Mouse (Mus musculus) heart, embryonic 10.5 days (tissue): ENCODE data around the gene 9530077C05Rik. TPM values are rescaled to one million over a fixed set of nuclear protein-coding genes. Genes with fewer than 3 reads are reported as not detected.

Experiments
- DNase-seq: peaks from one replicate; pipeline ENCODE4 v3.0.0-alpha.2; 2017; ENCODE audit warnings: low spot score
- H3K27ac ChIP-seq: fragments of 300-500 bp; sonication (generic); 2 replicates; pipeline ENCODE4 v1.5.1; 2016; ENCODE audit warnings: mild to moderate bottlenecking
- H3K27me3 ChIP-seq: fragments of 300-500 bp; sonication (generic); 2 replicates; pipeline ENCODE4 v1.6.1; 2016; ENCODE audit warnings: mild to moderate bottlenecking; ENCODE audit not compliant: poor library complexity, insufficient read depth, severe bottlenecking
- H3K36me3 ChIP-seq: fragments of 300-500 bp; sonication (generic); 2 replicates; pipeline ENCODE4 v1.6.1; 2016; ENCODE audit warnings: mild to moderate bottlenecking, moderate library complexity
- H3K4me1 ChIP-seq: fragments of 300-500 bp; sonication (generic); 2 replicates; pipeline ENCODE4 v1.6.1; 2016; ENCODE audit warnings: mild to moderate bottlenecking
- H3K4me3 ChIP-seq: fragments of 300-500 bp; sonication (generic); 2 replicates; pipeline ENCODE4 v1.5.1; 2016; ENCODE audit warnings: mild to moderate bottlenecking, moderate library complexity
- H3K9me3 ChIP-seq: fragments of 300-500 bp; sonication (generic); 2 replicates; pipeline ENCODE4 v1.6.1; 2016; ENCODE audit warnings: mild to moderate bottlenecking, moderate library complexity
- whole genome bisulfite sequencing: fragments of 180-500 bp; shearing (Covaris S2); methylation state at CpG from one replicate; pipeline ENCODE4 v1.1.7; 2016; 5-methylcytosine and 5-hydroxymethylcytosine counted together
- polyA plus RNA-seq: library from polyadenylated mRNA; unstranded; fragments of >200 nt; fragmentation: Nextera tagmentation; extraction: Ambion mirVana; gene quantifications from 2 replicates; pipeline ENCODE4 v1.2.1, GENCODE M21; 2016

The 9530077C05Rik gene
- polyA plus RNA-seq, 1 experiment from 2014 or later, result 4.6 TPM

DNA sequence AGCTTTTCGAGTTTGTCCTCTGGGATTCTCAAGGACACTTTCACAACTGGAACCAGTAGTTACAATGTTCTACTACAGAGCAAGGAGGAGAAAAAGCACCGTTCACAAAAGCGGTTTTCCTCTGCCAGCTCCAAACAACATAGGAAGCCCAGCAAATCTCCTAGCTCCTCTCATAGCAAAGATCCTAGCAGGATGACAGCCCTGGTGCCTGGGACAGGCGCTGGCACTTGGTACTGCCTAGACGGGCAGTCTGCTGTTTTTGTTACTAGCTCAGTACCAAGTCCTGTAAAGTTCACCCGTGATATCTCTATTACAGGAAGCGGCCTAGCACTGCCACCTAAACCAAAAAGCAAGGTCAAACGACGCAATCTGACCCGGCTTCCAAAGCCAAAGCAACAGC, 12.9 kb downstream of the 9530077C05Rik start:
- peaks cover 18% of the 10 kb centered on the region for H3K4me1 ChIP-seq
- H3K36me3 ChIP-seq, result no peaks in the 10 kb centered on the region
- WGBS, result 67% methylated on average over 10 of the region's 10 CpGs
- DNase-seq, result no peak
- no peaks in the 10 kb centered on the region for H3K27me3 ChIP-seq
- no peaks in the 10 kb centered on the region for H3K9me3 ChIP-seq
- peak overlapping the region; percentile 53; the same call in 1 of the 2 replicates for H3K27ac ChIP-seq
- H3K4me3 ChIP-seq, result no peak overlapping the region

DNA sequence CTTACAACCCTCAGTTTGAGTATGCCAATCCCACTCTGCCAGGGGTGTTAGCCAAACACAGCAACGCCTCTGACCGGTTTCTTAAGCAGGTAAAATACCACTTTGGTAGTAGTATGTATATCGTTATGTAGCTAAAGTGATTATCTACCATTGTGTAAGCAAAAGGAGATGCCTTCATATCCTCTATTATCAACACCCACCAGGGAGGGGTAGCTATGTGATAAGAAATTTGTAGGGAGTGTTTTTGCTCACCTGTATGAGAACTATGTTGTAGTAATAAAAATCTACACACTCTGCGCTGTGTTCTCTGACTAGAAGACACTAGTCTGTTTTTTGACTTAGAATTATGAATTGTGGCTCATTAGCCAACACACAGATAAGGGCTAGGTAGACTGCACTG, 13.4 kb downstream of the 9530077C05Rik start:
- H3K27ac ChIP-seq, result no peak overlapping the region
- no peaks in the 10 kb centered on the region for H3K9me3 ChIP-seq
- H3K4me3 ChIP-seq, result no peak overlapping the region
- no peaks in the 10 kb centered on the region for H3K36me3 ChIP-seq
- no peak for DNase-seq
- WGBS, result 90% methylated on average over 4 of the region's 4 CpGs
- peaks cover 19% of the 10 kb centered on the region for H3K4me1 ChIP-seq
- no peaks in the 10 kb centered on the region for H3K27me3 ChIP-seq

DNA sequence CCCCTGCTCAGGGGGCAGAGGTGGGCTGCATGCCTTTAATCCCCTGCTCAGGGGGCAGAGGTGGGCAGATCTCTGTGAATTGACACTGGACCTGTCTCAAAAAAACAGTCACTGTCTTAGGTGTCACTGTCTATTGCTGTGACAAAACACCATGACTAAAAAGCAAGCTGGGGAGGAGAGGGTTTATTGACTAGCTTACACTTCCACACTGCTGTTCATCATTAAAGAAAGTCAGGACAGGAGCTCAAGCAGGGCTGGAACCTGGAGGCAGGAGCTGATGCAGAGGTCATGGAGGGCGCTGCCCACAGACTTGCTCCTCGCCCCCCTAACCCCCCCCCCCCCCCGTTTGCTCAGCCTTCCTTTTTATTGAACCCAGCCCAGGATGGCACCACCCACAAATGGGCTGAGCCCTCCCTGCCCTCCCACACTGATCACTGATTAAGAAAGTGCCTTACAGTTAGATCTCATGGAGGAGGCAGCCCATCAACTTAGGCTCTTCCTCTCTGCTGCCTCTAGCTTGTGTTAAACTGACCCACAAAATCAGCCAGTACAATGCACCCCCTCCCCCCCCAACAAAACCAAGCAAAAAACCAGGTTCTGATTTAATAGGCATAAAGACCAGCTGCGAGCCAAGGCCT, 16.8 kb downstream of the 9530077C05Rik start:
- Histone ChIP-seq H3K27me3 (no peaks in the 10 kb centered on the region), H3K36me3 (peaks cover 3% of the 10 kb centered on the region; the same call in 1 of the 2 replicates), H3K4me3 (no peak overlapping the region), H3K4me1 (peaks cover 21% of the 10 kb centered on the region), H3K9me3 (no peaks in the 10 kb centered on the region), H3K27ac (no peak overlapping the region)
- no peak for DNase-seq
- WGBS, result 42% methylated on average over 3 of the region's 4 CpGs

DNA sequence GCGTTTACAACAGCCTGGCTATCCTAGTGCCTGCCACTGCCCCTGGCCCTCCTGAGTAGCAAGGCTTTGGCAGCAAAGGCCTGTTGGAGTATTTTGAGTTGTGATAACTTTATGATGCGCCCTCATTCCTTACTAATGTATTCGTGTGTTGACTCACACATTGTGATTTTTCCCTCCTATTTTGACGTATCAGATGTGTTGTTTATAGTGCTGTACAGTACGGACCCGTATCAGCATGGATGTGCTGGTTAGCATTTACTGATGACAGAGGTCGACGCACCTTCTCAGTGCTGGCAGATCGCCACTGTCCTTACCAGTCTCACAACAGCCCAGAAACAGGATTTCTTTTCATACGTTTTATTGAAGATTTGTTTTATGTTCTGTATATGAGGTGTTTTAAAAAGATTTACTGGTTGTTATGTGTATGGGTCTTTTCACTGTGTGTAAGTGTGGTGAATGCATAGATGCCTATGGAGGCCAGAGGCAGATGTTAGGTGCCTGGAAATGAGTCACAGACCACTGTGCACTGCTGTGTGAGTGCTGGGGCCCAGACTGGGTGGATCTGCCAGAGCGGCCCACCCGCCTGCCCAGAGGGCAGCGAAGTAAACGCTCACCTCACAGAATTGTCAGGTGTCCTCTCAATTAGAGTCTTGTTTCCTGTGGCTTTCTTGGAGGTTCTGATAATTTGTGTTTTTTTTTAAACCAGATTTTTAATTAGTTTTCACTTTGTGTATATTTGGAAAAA, 17.5 kb downstream of the 9530077C05Rik start:
- H3K36me3 ChIP-seq, result peaks cover 3% of the 10 kb centered on the region; the same call in 1 of the 2 replicates
- no peaks in the 10 kb centered on the region for H3K9me3 ChIP-seq
- H3K4me1 ChIP-seq, result peaks cover 16% of the 10 kb centered on the region
- 84% methylated on average over 14 of the region's 14 CpGs for WGBS
- DNase-seq, result peak; percentile 53
- no peaks in the 10 kb centered on the region for H3K27me3 ChIP-seq
- no peak overlapping the region for H3K4me3 ChIP-seq
- H3K27ac ChIP-seq, result no peak overlapping the region

DNA sequence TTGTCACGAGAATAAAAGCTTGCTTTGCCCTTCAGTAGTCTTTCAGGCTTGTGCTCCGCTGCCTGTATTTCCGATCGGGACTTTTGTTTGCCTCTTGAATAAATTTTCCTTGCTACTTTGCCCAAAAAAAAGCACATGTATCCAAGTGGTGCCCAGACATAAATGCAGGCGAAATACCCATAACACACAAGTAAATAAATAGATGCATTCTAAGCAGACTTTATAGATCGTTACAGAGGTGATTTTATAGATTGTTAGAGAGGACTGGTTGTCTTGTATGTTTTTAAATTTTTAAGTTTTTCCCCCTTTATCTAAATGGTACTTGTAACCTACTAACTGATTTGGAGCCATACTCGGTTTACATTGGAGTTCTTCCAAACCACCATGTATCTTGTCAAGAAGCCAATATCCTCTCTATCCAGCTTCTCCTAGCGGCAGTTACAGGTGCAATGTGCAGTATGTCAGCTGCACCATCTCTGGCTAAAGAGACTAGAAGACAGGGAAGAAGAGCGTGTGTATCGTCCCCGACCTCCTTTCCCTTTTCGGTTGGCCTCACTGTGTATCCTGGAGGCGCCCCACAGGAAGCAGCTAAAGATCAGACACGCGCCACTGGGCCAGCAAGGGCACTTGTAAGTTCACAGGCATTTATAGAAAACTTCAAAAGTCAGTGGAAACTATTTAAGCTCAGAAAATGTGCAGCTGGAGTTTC, 18.4 kb downstream of the 9530077C05Rik start:
- Histone ChIP-seq H3K4me1 (peaks cover 11% of the 10 kb centered on the region), H3K4me3 (no peak overlapping the region), H3K9me3 (no peaks in the 10 kb centered on the region), H3K36me3 (peaks cover 3% of the 10 kb centered on the region; the same call in 1 of the 2 replicates), H3K27me3 (no peaks in the 10 kb centered on the region), H3K27ac (no peak overlapping the region)
- peak; percentile 68 for DNase-seq
- WGBS, result 73% methylated on average over 15 of the region's 15 CpGs

DNA sequence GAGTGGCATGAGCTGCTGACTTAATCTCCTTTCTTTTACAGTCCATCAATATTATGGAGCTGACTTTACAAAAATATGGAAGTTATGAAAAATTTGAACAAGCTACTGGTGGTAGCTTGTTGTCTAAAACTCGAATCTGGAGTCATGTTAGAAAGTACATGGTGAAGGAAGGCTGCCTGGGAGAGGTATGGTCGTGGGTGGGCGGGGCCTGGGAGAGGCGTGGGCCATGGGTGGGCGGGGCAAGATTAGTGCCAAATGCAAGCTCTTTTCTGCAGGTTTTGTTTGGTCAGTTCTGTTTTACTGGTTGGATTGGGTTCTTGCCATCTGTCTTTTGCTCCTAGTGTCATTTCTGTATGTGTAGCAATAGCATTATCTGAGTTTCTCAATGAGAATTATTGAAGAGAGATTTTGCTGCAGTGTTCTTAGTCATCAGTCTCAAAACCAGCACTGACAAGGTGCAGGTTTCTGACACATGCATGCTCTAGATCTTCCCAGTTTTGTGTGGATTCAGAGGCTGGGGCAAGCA, 19.1 kb downstream of the 9530077C05Rik start:
- Histone ChIP-seq H3K27ac (no peak overlapping the region), H3K4me1 (peaks cover 11% of the 10 kb centered on the region), H3K9me3 (no peaks in the 10 kb centered on the region), H3K27me3 (no peaks in the 10 kb centered on the region), H3K36me3 (peaks cover 3% of the 10 kb centered on the region; the same call in 1 of the 2 replicates), H3K4me3 (no peak overlapping the region)
- 34% methylated on average over 5 of the region's 5 CpGs for WGBS
- DNase-seq, result peak; percentile 51

DNA sequence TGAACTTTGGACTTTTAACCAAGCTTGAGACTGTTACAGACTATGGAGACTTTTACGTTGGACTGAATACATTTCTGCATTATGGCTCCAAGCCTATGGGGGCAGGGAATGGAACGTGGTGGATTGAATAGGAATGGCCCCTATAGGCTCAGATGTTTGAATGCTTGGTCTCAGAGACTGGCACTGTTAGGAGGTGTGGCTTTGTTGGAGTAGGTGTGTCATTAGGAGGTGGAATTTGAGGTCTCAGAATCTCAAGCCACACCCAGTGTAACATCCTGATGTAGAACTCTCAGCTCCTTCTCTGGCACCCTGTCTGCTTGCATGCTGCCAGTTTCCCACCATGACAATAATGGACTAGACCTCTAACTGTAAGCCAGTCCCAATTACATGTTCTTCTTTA, 21.9 kb downstream of the 9530077C05Rik start:
- no peak overlapping the region for H3K4me3 ChIP-seq
- H3K4me1 ChIP-seq, result peaks cover 10% of the 10 kb centered on the region
- no peaks in the 10 kb centered on the region for H3K27me3 ChIP-seq
- no peak for DNase-seq
- no peaks in the 10 kb centered on the region for H3K9me3 ChIP-seq
- WGBS, result 81% methylated on average over 2 of the region's 2 CpGs
- peaks cover 3% of the 10 kb centered on the region; the same call in 1 of the 2 replicates for H3K36me3 ChIP-seq
- no peak overlapping the region for H3K27ac ChIP-seq

DNA sequence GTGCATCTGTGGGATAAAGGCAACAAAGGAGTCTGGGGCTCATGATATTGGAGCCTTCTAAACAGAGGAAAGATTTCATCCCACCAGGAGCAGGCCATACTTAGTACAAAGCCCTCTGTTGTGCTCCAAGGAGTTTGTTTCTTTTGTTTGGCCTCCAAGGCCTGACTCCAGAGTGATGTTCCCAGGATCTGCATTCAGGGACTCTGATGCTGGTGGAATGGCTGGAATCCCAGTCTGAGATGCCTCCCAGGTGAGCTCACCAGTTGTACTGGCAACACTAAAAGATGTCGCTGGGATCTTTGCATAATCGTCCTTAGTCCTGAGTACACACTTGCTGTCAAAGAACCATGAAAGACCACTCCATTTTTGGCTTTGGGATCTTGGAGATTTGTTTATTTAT, 22.8 kb downstream of the 9530077C05Rik start:
- Histone ChIP-seq H3K9me3 (no peaks in the 10 kb centered on the region), H3K27ac (no peak overlapping the region), H3K36me3 (peaks cover 3% of the 10 kb centered on the region; the same call in 1 of the 2 replicates), H3K4me3 (no peak overlapping the region), H3K27me3 (no peaks in the 10 kb centered on the region), H3K4me1 (peaks cover 6% of the 10 kb centered on the region)
- WGBS, result 87% methylated on average over 2 of the region's 2 CpGs
- no peak for DNase-seq

DNA sequence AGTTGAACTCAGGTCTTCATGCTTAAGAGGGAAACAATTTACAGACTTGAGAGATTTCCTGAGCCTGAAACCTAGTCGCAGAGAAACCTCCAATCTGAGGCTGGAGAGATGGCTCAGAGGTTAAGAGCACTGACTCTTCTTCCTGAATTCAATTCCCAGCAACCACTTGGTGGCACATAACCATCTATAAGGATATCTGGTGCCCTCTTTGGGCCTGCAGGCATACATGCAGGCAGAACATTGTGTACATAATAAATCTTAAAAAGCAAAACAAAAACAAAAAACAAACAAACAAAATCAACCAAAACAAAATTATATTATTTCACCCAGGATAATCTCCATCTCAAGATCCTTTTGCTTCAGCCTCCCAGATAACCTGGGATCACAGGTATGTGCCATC, 27.5 kb downstream of the 9530077C05Rik start:
- DNase-seq, result no peak

DNA sequence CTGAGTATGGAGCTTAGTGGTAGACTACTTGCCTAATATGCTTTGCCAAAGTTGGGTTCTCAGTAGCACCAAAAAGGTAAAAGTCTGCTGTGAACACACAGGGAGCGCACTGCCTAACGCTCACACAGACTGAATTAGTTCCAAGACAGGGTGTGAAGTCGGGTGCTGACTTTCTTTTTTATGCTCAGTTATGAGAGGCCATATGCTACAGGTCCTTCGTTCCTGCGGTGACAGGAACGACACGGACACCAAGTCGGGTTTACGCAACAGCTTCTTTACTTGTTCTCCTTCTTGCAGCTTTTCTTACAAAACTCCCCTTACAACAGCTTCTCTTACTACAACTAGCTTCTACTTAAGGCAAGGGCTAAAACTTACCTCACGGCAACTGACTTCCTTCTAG, 31.8 kb downstream of the 9530077C05Rik start:
- no peak overlapping the region for H3K4me3 ChIP-seq
- 84% methylated on average over 10 of the region's 10 CpGs for WGBS
- H3K4me1 ChIP-seq, result no peaks in the 10 kb centered on the region
- DNase-seq, result no peak
- peaks cover 26% of the 10 kb centered on the region for H3K36me3 ChIP-seq
- no peak overlapping the region for H3K27ac ChIP-seq
- H3K27me3 ChIP-seq, result no peaks in the 10 kb centered on the region
- H3K9me3 ChIP-seq, result 0 out of 2 replicates have a peak, but pooled peaks cover 3% of the 10 kb centered on the region

More for the DNA sequence above, 27.5 kb downstream of the 9530077C05Rik start:
- Histone ChIP-seq H3K27me3 (no peaks in the 10 kb centered on the region), H3K4me3 (no peak overlapping the region), H3K9me3 (0 out of 2 replicates have a peak, but pooled peaks cover 3% of the 10 kb centered on the region), H3K4me1 (no peaks in the 10 kb centered on the region), H3K27ac (no peak overlapping the region), H3K36me3 (peaks cover 5% of the 10 kb centered on the region; the same call in 1 of the 2 replicates)
- WGBS, result 58% methylated on average over 1 of the region's 1 CpGs

DNA sequence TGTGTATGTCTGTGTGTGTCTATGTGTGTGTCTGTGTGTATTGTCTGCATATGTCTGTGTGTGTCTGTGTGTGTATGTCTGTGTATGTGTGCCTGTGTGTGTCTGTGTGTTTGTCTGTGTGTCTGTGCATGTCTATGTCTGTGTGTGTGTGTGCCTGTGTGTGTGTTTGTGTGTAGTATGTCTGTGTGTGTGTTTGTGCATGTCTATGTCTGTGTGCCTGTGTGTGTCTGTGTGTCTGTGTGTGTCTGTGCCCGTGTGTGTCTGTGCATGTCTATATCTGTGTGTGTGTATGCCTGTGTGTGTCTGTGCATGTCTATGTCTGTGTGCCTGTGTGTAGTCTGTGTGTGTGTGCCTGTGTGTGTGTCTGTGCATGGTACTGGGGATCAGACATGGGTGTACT, 33.8 kb downstream of the 9530077C05Rik start:
- Histone ChIP-seq H3K9me3 (0 out of 2 replicates have a peak, but pooled peaks cover 3% of the 10 kb centered on the region), H3K36me3 (peaks cover 44% of the 10 kb centered on the region), H3K27me3 (no peaks in the 10 kb centered on the region), H3K4me1 (no peaks in the 10 kb centered on the region), H3K27ac (no peak overlapping the region), H3K4me3 (no peak overlapping the region)
- DNase-seq, result no peak
- WGBS, result 81% methylated on average over 1 of the region's 1 CpGs

DNA sequence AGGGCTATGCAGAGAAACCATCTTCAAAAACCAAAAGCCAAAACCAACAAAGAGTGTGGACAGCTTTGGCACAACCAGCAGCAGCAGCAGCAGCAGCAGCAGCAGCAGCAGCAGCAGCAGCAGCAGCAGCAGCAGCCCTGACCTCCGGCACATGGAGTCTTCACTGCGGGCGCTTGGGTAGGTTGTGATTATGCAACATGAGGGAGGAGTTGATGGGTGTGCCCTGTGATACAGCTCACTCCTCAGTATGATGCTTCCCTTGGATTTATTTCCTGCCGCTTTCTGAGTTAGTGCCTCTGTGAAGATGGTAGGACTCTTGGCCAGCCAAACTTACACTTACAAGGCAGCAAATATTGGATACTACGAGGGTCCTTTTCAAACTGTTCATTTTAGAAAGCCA, 35.9 kb downstream of the 9530077C05Rik start:
- Histone ChIP-seq H3K9me3 (no peaks in the 10 kb centered on the region), H3K4me3 (no peak overlapping the region), H3K36me3 (peaks cover 60% of the 10 kb centered on the region), H3K27me3 (no peaks in the 10 kb centered on the region), H3K27ac (no peak overlapping the region), H3K4me1 (no peaks in the 10 kb centered on the region)
- DNase-seq, result no peak
- WGBS, result 92% methylated on average over 5 of the region's 5 CpGs
